Mouse (Mus musculus) urinary bladder, postnatal 25 days (tissue): ENCODE data around the gene Wdr19.
"Not testable (repeated sequence)": the region's sequence is repeated elsewhere in the genome, so short reads cannot be mapped to it uniquely, and the experiment has no call there.

Experiments
- DNase-seq: peaks from one replicate; pipeline ENCODE4 v3.0.0; 2022; ENCODE audit warnings: low spot score

The Wdr19 gene

DNA sequence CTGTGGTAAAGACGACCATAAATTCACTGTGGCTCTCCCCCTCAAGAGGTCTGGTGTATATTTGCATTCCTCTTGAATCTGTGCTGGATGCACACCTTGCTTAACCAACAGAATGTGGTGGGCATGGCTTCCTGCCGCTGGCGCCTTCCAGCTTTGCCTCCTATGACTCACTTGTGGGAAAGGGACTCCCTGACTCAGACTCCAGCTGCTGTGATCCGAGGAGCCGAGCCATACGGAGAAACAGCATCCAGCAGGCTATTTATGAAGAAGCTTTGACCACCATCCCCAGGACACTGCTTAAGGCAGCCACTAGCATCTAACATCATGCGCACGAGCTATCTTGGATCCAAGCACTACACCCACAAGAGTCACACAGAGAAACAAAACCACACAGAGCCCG is 5.1 kb upstream of the Wdr19 start:
- DNase-seq, result no peak

DNA sequence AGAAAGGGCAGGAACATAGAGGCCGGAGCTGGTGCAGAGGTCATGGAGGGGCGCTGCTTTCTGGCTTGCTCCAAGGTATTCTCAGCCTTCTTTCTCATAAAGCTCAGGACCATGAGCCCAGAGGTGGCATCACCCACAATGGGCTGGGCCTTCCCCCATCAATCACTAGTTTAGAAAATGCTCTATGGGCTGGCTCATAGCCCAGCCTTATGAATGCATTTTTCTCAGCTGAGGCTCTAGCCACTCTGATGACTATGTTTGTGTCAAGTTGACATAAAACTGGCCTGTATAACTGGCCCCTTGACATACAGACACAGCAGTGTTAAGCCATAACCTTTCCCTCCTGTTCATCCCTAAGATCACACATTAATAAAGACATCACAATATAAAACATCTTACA is 5.2 kb downstream of the Wdr19 start:
- no peak for DNase-seq

DNA sequence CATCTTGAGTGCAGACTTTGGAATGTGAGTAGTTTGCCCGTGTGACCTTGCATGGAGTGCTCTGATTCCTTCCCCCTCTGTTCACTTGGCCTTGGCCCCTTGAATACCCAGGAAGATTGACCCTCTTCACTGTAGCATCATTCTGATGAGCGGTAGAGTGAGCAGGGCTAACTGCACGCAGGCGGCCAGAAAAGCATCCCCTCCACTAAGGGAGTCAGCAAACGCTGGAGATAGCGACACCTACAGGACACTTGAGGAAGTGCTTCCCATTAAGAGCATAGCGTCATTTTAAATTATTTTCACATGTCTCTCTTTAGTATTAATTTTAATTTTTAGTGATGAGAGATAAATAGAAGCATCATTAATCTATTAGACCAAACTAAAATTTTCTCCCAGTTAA is 13.8 kb downstream of the Wdr19 start:
- DNase-seq, result no peak

DNA sequence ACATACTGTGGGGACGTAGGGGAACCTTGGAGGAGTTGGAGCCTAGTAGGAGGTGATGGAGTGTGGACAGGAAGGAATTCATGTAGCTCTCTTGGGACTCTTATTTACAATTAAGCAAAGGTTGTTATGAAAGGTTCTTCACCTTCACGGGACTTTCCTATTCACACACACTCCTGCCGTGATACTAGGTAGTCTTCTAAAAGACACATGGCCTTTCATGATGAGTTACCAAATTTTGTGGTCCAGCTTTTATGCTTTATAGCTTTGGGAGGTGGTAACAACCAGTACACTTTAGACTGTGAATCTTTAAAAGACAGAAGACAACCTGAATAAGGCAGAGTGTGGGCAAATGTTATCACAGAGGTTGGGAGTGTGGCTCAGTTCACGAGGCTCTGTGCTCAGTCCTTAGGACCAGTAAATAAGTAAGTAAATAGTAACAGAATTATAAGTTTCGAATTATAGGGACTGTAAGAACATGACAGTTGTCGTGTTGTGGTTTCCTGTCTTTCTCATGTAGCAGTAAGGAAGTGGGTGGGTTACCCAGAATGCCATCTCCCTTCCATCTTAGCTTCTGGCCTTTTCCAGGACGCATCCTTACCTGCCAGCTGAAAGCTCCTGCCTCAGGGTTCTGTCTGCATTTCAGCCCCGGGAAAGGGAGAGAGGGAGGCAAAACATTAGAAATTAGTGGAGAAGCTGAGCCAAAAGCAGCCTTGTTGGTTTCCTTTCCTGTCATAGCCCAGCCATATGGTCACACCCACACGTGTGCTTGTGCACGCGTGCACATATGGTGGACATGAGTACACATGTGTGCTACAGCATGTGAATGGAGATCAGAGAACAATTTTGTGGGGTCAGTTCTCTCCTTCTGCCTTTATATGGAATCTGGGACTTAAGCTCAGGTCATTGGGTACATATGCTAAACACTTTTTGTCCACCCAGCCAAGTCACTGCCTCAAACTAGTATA is 18.1 kb downstream of the Wdr19 start:
- DNase-seq, result no peak

DNA sequence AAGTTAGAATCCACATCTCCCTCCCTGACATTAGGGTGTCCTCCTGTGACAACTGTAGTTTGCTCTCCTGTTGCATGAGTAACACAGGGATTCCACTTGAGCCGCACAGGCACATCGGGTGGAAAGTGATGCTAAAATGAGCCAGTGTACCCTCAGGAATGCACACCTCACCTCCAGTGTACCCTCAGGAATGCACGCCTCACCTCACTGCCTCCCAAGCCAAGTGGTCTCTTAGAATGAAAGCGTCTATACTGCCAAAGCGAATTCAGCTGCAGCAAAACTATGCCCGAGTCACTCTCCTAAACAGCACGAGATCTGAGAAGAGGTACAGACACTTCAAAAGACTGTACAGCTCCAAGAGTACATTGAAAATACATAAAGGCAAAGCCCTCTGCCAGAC is 21.5 kb downstream of the Wdr19 start:
- no peak for DNase-seq

DNA sequence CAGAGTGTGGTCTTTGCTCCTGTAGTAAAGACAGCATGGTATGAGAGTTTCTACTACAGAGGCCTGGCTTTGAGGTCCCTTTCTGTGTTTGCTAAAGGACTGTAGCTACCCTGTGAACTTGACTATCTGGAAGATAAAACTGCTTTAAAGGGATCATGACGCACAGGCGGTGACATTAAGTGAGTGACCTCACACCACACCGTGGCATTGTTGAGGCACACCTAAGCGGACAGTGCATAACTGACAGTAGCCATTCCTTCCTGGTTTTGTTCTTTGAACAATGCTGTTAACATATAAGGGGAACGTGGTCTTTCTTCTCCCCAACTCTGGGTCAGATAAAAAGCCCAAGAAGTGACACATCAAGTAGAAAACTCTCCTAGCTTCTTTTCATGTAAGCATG is 24.6 kb downstream of the Wdr19 start:
- DNase-seq, result no peak

DNA sequence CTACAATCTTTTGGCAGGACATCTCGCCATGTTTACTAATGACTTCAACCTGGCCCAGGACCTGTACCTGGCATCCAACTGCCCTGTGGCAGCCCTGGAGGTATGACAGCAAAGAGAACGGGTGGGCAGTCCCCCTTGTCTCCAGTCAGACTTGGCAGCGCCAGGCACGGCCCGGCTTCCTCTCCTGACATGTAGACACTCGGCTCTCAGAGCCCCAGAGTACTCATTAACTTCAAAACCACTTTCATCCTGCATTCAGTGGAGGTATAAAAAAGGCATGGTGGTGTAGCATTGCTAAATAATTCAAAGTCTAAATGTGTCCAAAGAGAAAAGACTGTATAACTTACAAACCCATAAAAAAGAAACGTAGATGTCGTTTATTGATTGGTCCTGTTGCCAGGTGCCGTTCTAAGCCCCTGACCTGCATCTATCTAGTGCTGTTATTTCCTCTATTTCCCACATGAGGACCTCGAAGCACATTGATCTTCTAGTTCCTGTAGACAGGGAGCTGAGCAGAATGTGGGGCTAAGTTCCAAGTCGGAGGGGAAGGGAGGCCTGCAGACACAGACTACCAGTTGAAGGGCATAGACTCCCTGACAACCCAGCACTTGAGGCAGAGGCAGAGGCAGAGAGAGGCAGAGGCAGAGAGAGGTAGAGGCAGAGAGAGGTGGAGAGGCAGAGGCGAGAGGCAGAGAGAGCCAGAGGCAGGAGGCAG is 31.9 kb downstream of the Wdr19 start:
- DNase-seq, result no peak

DNA sequence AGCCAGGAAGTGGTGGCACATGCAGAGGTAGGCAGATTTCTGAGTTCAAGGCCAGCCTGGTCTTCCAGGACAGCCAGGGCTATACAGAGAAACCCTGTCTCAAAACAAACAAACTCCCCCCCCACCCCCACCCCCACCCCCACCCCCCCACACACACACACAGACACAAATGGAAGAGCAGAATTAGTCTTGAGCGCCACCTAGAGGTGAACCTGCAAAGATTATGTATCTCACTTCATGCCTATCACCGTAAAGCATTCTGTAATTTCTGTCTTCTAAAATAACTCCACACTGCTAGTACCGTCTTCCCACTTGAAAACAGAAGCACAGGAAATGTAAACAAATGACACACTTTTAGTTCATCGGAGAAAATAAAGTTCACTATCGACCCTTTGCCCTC is 43.2 kb downstream of the Wdr19 start:
- peak; percentile 36 for DNase-seq

DNA sequence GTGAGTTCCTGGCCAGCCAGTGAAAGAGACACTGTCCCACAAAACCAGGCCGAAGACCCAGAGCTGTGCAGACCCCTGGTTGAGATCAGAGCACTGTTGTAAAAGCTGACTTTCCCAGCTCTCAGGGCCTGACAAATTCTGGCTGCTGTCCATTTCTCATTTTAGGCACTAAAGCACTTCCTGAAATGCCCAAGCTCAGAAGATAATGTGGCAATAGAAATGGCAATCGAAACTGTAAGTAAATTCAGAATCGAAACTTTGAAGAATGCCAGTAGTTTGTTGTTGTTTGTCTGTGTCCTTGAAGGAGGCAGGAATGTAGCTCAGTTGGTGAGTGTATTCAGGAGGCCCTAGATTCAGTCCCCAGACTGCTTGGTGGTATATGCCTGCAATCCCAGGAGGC is 47.8 kb downstream of the Wdr19 start:
- no peak for DNase-seq

DNA sequence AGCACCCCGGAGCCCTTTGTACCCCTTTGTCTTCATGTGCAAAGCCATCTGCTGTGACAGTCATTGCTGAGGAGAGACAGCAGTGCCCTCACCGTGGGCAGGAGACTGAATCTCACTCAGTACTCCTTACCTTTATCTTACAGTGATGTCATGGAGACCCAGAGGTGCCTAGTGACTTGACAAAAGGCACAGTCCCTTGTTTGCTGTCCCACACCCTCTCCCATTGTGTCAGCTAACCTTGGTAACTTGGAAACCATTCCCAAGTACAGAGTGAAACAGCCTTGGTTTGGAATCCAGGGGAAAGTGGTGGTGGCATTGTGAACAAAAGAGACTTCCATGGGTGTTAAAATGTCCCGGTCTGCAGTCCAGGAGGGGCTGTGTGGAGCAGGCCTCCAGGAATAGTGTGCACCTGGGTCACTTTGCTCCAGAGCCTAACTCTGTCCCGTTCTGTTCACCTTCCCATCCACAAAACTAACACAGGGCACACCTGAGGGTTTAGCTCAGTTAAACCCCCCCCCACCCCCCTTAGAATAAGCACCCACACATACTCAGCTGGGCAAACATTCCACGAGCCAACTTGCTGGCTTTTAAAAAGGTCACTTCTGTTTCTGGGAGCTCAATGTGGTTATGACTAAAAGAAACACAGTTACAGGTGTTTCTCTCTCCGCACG is 50.8 kb downstream of the Wdr19 start:
- DNase-seq, result no peak

DNA sequence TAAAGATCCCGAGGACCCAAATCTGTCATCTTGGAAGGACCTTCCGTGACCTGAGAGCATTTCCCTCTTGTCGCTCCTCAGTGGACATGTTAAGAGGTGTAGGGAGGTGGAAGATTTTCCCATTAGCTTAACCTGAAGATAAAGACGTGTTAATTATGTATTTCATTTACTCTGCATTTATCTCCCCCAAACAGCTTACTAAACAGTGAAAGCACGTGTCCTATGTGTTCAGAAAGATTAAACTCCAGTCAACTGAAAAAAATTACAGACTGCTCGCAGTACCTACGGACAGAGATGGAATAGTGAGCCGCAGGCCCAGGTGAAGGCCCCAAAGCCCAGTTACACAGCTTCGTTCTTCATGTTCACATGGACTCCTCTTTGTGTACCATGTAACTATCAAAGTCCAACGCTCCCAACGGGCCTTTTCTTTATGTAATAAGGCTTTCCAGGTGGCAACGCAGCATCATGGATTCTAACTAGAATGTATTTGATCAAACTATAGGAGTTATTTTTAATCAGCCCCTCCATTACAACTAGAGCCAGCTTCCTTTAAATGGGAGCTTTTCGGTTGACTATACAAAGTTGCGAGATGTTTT is 58.5 kb downstream of the Wdr19 start:
- no peak for DNase-seq

DNA sequence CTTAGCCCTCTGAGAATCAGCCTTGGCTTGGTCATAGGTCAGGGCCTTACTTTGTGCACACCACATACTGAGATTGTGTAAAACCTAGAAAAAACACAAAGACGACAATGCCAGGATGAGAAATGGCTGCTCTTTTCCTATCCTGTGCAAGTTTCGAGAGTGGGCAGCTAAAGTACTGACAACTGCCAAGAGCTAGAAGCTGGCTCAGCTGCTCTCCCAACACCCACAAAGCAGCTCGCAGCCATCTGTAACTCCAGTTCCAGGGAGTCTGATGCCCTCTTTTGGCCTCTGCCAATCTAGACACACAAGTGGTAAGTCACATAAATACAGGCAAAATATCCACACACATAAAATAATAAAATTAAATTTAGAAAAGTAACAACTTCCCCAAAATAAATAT is 74.5 kb downstream of the Wdr19 start:
- DNase-seq, result no peak

DNA sequence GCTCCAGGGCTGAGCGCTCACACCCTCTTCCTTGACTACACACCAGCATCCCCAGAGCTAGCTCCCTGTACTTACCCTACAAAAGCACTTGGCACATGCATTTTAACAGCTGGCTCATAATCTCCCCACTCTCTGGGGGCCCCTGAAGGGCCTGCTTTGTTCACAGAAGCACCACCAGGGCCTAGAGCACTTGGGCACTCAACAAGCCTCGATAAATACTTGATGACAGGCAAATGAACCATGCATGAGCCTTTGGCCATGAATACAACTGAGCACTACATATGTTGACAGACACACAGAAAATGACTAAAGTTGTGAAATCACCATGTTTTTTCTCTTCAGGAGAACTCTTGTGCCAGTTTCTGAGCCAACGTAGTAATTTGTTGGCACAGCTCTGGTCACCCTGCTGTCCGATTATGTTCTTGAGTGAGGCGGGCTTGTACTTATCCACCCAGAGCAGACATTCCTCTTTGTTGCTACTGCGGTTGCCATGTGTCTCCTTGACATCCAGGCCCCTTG is 79.7 kb downstream of the Wdr19 start:
- no peak for DNase-seq

DNA sequence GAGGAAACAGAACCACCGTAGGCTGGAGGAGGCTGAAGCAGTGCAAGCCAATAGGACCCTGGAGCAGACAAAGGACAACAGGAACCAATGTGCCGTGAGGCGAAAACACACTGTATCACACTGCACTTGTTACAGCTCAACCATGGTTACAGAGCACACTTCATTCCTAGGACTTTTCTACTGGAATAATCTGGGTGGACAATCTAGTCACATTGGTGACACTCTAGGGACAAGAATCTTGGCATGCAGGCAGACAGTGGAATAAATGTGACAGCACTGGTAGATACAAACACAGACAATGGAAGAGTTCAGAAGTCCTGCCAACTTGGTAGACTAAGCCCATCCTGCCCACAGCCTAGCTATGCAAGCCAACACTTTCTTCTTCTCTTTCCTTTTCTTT is 81.7 kb downstream of the Wdr19 start:
- no peak for DNase-seq

DNA sequence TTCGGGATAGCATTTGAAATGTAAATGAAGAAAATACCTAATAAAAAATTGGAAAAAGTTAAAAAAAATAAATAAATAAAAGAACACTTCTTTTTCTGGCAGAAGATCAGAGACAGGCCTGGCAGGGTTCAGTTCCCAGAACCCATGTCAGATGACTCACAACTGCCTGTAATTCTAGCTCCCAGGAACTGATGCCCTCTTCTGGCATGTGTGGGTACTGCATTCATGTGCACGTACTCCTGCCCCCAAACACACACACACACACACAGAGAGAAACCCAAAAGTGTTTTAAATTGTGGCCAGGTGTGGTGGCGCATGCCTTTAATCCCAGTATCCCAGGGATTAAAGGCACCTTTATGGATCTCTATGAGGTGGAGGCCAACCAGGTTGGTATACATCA is 84.7 kb downstream of the Wdr19 start:
- no peak for DNase-seq

DNA sequence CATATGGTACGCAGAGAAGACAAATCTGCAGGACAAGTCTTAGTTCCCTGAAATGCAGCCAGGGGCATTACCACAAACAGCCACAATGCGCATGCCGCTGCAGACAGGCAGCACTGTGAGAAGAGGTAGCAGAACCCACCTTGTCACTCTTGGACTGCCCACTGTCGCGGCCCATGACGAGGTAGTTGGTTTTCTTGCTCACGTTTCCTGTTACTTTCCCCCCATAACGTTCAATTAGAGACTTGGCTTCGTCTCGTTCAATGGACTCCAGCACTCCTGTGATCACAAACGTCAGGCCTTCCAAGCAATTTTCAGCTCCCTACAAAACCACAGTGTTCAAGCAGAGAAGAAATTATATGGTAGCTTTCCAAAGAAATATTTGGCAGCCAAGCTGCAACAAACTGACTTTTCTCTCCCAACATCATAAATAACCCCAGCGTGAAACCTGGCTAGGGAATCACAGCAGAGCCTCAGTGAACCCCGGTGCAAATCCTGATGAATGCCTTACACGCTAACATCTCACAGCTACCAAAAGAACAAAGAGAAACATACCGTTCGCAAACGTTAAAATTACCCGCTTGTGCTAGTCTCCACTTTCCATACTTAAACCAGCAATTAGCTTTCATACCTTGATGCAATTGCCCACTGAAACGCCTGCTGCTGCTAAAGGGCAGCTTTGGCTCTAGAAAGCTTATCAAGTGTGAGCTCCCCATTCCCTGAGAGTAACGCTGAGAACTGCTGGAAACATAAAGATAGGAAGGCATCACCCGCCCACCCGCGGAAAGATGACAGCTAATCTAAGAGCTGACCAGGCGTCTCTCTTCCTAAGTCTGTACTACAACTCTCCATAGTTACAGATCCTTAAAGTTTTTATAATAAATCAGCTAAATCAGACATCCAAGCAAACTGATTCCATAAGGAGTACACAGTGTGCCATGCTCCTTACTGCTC is 88.5 kb downstream of the Wdr19 start:
- no peak for DNase-seq

DNA sequence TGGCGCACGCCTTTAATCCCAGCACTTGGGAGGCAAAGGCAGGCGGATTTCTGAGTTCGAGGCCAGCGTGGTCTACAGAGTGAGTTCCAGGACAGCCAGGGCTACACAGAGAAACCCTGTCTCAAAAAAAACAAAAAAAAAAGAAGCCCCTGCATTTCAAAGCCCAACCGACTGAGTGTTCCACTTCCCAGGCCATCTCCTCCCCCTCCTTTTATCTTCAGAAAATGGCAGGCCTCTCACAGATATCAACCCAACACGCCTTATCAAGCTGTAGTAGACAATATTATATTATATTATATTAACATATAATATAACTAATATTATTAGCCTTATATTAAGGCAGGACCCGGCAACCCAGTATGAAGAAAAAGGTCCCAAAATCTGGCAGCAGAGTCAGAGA is 89.5 kb downstream of the Wdr19 start:
- DNase-seq, result not testable (repeated sequence)

DNA sequence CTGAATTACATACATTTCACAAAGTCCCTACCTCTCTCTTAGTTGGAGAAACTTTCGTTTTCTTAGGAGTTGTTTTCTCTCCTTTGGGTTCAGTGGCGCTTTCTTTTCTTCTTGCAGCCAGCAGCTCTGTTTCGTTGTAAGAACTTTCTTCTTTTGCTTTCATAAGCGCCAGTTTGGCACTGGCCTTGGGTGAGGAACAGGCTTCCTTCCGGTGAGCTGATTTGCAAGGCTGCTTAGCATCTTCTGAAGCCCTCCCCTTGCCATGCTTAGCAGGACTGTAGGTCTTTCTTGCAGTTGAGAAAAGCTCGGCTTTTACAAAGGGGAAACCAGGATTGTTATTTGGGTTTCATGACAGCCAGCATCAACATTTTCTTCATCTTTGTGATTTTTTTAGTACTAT is 94.1 kb downstream of the Wdr19 start:
- no peak for DNase-seq

DNA sequence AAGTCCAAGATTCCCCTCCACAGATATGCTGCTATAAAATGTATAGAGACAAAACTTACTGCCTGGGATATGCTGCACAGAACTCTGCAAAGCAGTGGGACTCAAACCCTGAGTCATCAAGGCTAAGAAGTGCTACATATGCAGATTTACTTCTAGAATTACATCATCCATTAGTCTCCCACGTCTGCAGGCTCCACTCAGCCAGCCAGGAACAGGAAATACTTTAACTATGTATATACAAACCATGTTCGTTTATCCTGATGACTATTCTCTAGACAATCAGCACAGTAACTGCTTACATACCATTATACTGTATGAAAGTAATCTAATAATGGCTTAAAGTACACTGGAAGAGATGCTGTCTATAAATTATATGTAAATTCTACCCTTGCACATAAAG is 94.8 kb downstream of the Wdr19 start:
- DNase-seq, result no peak

DNA sequence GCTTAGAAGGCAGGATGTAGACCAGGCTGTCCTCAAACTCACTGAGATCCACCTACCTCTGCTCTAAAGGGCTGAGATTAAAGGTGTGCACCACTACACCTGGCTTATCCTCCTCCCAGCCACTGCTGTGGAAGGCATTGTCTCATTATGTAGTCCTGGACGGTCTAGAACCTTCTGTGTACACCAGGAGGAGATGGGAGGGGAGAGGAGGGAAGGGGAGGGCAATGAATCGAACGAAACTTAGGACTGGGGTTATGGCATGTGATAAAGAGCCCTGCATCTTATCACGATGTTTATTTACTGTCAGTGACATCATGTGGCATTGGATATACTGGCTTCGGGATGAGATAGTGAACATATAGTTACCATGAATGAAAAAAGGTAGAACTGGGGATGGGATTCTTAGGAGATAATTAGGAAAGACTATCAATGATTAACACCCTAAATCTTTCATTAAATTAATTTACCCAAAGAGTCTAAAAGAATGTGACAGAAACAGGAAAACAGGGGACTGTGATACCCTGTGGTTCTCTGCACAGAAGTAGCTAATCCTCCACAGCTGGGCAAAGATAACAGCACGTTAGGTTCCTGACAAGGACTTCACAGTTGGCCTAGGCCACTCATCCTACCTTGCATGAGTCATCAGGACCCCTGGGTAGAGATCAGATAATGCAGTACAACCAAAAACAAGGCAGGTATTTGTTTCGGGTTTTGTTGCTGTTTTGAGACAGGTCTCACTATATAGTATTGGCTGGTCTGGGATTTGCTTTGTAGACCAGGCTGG is 98.9 kb downstream of the Wdr19 start:
- DNase-seq, result no peak
